Mouse (Mus musculus): Measurements from ENCODE around the gene Fads3. TPM values are rescaled to one million over a fixed set of nuclear protein-coding genes. Genes with fewer than 3 reads are reported as not detected.

Fads3 gene
- polyA plus RNA-seq, 2 experiments, result 10.6 to 40.8 TPM

DNA sequence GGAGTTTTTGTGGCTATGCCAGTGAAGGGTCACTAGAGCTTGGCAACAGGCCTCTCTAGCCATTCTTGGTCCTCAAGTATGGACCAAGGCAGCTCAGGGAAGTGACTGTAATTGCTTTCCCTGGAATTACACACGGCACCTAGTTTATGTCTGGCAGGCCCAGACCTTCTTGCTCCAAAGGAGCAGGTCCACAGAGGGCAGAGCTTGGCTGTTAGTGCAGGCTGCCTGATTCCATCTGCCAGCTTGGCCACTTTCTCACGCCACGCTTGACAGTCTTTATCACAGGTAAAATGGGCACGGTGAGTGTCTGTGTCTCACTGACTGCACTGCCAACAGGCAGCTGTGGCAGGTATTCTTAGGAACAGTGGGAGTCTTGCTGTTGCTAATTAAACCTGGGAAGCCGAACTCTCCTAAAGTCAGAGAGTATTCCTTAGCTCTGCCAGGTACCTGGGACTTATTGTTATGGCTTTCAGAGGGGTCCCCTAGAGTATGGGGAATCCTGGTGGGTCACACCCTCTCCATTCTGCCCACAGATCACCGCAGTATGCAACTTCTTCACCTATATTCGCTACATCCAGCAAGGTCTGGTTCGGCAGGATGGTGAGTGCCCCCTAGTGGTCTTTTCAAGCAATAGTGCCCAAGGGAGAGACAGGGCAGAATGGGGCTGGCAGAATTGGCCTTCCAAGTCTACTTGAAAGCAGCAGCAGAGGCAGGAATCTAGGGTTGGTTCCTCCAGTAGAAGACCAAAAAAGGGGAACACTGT, 8.0 kb upstream of the Fads3 start:
- H3K36me3 ChIP-seq (ENCODE audit: control insufficient read depth, insufficient read depth, low read length), result peaks cover 41% of the 10 kb centered on the region
- H3K27me3 ChIP-seq (ENCODE audit: control insufficient read depth, insufficient read depth, low read length), result no peaks in the 10 kb centered on the region
- no peaks in the 10 kb centered on the region for H3K4me1 ChIP-seq (ENCODE audit: control insufficient read depth, insufficient read depth, low read length)
- DNase-seq (ENCODE audit: low spot score), result peak; percentile 78
- no peaks in the 10 kb centered on the region for H3K9me3 ChIP-seq (ENCODE audit: control insufficient read depth, low read length)
- WGBS, result 39% methylated on average over 8 of the region's 8 CpGs
- TF ChIP-seq POLR2A (IDR thresholded peaks at IDR 0.05; ENCODE audit: borderline replicate concordance, extremely low read depth, insufficient read depth, insufficient read length), result no peak
- H3K27ac ChIP-seq (replicated peaks; ENCODE audit: low read depth, low read length), result no peak overlapping the region
- H3K4me3 ChIP-seq (replicated peaks; ENCODE audit: low read length), result no peak overlapping the region
- no peak for ATAC-seq (ENCODE audit: low FRiP score, low read depth)
- no peak overlapping the region for H3K9ac ChIP-seq (ENCODE audit: low read depth, low read length, severe bottlenecking)
- no peak overlapping the region for H3K4me2 ChIP-seq (replicated peaks; ENCODE audit: low read depth, low read length, severe bottlenecking)

DNA sequence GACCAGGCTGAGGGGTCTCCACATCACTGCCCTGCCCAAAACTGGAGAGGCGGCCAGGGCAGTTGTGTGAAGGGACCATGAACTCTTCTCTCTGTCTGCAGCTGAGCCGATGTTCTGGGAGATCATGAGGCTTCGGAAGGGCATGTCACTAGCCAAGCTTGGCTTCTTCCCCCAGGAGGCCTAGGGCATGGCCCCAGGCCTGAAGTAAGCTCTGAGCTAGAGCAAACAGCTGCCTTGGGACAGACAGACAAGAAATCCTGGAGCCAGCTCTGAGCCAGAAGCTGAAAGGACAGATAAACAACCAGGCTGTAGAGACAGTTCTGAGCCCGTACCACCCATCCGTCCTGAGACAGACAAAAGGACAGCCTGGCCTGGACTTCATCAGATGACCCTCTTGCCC, 7.0 kb upstream of the Fads3 start:
- no peak overlapping the region for H3K9ac ChIP-seq (ENCODE audit: low read depth, low read length, severe bottlenecking)
- H3K4me3 ChIP-seq (replicated peaks; ENCODE audit: low read length), result no peak overlapping the region
- TF ChIP-seq POLR2A (IDR thresholded peaks at IDR 0.05; ENCODE audit: borderline replicate concordance, extremely low read depth, insufficient read depth, insufficient read length), result no peak
- ATAC-seq (ENCODE audit: low FRiP score, low read depth) (no peak), DNase-seq (ENCODE audit: low spot score) (no peak)
- H3K27ac ChIP-seq (replicated peaks; ENCODE audit: low read depth, low read length), result no peak overlapping the region
- H3K4me2 ChIP-seq (replicated peaks; ENCODE audit: low read depth, low read length, severe bottlenecking), result no peak overlapping the region
- 0 out of 2 replicates have a peak, but pooled peaks cover 4% of the 10 kb centered on the region for H3K4me1 ChIP-seq (ENCODE audit: control insufficient read depth, insufficient read depth, low read length)
- H3K36me3 ChIP-seq (ENCODE audit: control insufficient read depth, insufficient read depth, low read length), result peaks cover 31% of the 10 kb centered on the region
- H3K9me3 ChIP-seq (ENCODE audit: control insufficient read depth, low read length), result no peaks in the 10 kb centered on the region
- H3K27me3 ChIP-seq (ENCODE audit: control insufficient read depth, insufficient read depth, low read length), result no peaks in the 10 kb centered on the region
- 82% methylated on average over 5 of the region's 5 CpGs for WGBS

DNA sequence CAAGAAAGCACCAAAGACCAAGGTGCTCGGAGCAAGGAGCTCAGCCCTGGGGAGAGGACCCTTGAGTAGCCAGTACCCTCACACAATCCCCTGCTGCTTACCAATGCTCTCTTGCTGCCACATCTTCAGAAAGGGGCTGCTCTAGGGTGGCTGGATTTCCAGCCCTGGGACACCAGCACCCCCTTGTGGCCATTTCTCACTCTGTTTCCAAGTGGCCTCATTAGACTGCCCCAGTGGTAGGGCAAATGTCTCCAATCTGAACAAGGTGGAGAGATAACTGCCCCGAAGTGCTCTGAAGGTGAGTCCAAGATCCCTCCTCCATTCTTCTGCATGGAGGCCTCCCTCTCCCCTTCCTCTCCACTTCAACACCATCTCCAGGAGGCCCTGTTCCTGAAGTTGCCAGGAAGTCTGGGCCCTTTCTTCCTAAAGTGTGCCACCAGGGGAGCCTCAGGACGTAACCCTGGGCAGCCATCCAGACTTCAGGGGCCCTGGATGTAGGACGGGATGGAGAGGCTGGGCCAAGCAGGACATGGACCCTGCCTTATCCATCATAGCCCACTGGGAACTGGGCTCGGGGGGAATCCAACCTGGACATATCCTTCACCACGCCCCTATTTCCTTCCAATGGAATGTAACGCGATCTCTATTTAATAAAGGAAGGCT, 6.5 kb upstream of the Fads3 start:
- 53% methylated on average over 8 of the region's 8 CpGs for WGBS
- H3K36me3 ChIP-seq (ENCODE audit: control insufficient read depth, insufficient read depth, low read length), result peaks cover 27% of the 10 kb centered on the region
- H3K4me1 ChIP-seq (ENCODE audit: control insufficient read depth, insufficient read depth, low read length), result 0 out of 2 replicates have a peak, but pooled peaks cover 4% of the 10 kb centered on the region
- H3K9me3 ChIP-seq (ENCODE audit: control insufficient read depth, low read length), result no peaks in the 10 kb centered on the region
- peak; percentile 69 for DNase-seq (ENCODE audit: low spot score)
- TF ChIP-seq POLR2A (IDR thresholded peaks at IDR 0.05; ENCODE audit: borderline replicate concordance, extremely low read depth, insufficient read depth, insufficient read length), result no peak
- no peak overlapping the region for H3K4me3 ChIP-seq (replicated peaks; ENCODE audit: low read length)
- H3K27me3 ChIP-seq (ENCODE audit: control insufficient read depth, insufficient read depth, low read length), result no peaks in the 10 kb centered on the region
- H3K9ac ChIP-seq (ENCODE audit: low read depth, low read length, severe bottlenecking), result no peak overlapping the region
- H3K27ac ChIP-seq (replicated peaks; ENCODE audit: low read depth, low read length), result no peak overlapping the region
- H3K4me2 ChIP-seq (replicated peaks; ENCODE audit: low read depth, low read length, severe bottlenecking), result no peak overlapping the region
- ATAC-seq (ENCODE audit: low FRiP score, low read depth), result 0 out of 2 replicates have a peak, but pooled peaks have one; percentile 44

DNA sequence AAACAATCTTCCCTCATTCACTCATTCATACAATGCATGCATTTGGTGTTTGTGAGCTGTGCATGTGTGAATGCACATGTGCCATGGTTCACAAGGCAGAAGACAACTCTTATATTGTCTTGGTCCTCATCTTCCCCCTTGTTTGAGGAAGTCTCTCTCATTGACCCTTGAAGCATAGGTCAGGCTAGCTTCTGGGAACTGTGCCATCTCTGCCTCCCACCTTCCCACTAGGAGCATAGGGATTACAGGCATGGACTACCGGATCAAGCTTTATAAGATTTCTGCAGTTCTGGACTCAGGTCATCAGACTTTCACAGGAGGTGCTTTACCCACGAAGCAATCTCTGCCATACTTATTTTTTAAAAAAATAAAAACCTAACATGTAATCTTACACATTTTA, 3.8 kb upstream of the Fads3 start:
- Histone ChIP-seq H3K9me3 (ENCODE audit: control insufficient read depth, low read length) (no peaks in the 10 kb centered on the region), H3K4me3 (replicated peaks; ENCODE audit: low read length) (no peak overlapping the region), H3K27ac (replicated peaks; ENCODE audit: low read depth, low read length) (no peak overlapping the region), H3K9ac (ENCODE audit: low read depth, low read length, severe bottlenecking) (no peak overlapping the region), H3K4me1 (ENCODE audit: control insufficient read depth, insufficient read depth, low read length) (peaks cover 18% of the 10 kb centered on the region), H3K36me3 (ENCODE audit: control insufficient read depth, insufficient read depth, low read length) (peaks cover 17% of the 10 kb centered on the region; the same call in 1 of the 2 replicates), H3K27me3 (ENCODE audit: control insufficient read depth, insufficient read depth, low read length) (no peaks in the 10 kb centered on the region), H3K4me2 (replicated peaks; ENCODE audit: low read depth, low read length, severe bottlenecking) (no peak overlapping the region)
- no peak for ATAC-seq (ENCODE audit: low FRiP score, low read depth)
- WGBS, result 69% methylated on average over 2 of the region's 2 CpGs
- no peak for TF ChIP-seq POLR2A (IDR thresholded peaks at IDR 0.05; ENCODE audit: borderline replicate concordance, extremely low read depth, insufficient read depth, insufficient read length)
- no peak for DNase-seq (ENCODE audit: low spot score)

DNA sequence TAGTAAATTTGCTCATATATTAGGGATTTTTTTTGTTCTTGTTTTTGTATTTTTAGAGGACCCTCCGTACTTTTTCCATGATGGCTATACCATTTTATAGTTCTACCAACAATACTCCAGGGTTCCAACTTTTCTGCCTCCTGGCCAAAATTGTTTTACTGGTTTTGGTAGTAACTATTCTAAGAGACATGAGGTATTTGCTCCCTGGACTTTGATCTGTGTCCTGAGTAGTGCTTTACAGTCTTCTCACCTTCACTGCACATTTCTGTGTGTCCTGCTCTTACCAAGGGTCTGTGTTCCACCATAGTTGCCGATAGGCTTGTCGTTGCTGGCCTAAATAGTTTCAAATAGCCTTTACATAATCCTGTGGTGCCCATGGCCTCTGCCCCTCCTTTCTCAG, 3.0 kb upstream of the Fads3 start:
- no peak for TF ChIP-seq POLR2A (IDR thresholded peaks at IDR 0.05; ENCODE audit: borderline replicate concordance, extremely low read depth, insufficient read depth, insufficient read length)
- no peak for ATAC-seq (ENCODE audit: low FRiP score, low read depth)
- Histone ChIP-seq H3K36me3 (ENCODE audit: control insufficient read depth, insufficient read depth, low read length) (peaks cover 9% of the 10 kb centered on the region; the same call in 1 of the 2 replicates), H3K27ac (replicated peaks; ENCODE audit: low read depth, low read length) (no peak overlapping the region), H3K4me1 (ENCODE audit: control insufficient read depth, insufficient read depth, low read length) (peaks cover 21% of the 10 kb centered on the region), H3K9ac (ENCODE audit: low read depth, low read length, severe bottlenecking) (no peak overlapping the region), H3K27me3 (ENCODE audit: control insufficient read depth, insufficient read depth, low read length) (no peaks in the 10 kb centered on the region), H3K4me3 (replicated peaks; ENCODE audit: low read length) (no peak overlapping the region), H3K9me3 (ENCODE audit: control insufficient read depth, low read length) (no peaks in the 10 kb centered on the region), H3K4me2 (replicated peaks; ENCODE audit: low read depth, low read length, severe bottlenecking) (no peak overlapping the region)
- DNase-seq (ENCODE audit: low spot score), result no peak
- WGBS, result 78% methylated on average over 3 of the region's 3 CpGs
